Mouse (Mus musculus) bone marrow, adult 2 months (tissue): ENCODE measurements at regions not wholly inside any gene's neighbourhood (a gene's known extent, or its start where the extent isn't known, plus 50 kb on each side); places are given as distances from the start of the nearest gene placed in this dataset.

Experiments
- CTCF ChIP-seq: fragments of 200-500 bp; IDR thresholded peaks from 2 replicates; pipeline ENCODE4 v1.5.1; 2011; ENCODE audit warnings: low read length, control low read depth; ENCODE audit not compliant: control insufficient read depth, insufficient read depth
- POLR2A ChIP-seq: fragments of 200-500 bp; IDR thresholded peaks from 2 replicates; pipeline ENCODE4 v1.6.1; 2011; ENCODE audit warnings: low read depth, mild to moderate bottlenecking, control low read depth, low read length, borderline replicate concordance; ENCODE audit not compliant: control insufficient read depth

DNA sequence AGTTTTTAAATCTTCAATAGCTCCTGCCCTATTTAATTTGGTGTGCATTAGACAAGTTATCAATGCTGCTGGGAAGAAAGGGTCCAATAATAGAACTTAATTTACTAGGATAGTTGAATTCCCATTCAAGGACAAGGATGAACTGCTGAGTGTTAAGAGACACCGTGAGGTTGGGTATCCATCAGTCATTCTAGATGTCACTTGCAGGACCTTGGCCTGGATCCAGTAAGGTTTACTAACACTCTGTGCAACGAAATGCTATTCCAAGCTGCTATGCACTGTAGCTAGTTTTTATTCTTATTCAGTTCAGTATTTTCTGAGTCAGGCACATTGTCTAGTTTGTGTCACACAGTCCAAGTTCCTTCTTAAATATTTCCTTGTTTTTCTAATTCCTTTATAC, 376.4 kb downstream of the Gja1 start:
- TF ChIP-seq POLR2A (no peak), CTCF (no peak)
